Mouse (Mus musculus) lung, embryonic 16.5 days (tissue): ENCODE data around the gene Mxd1. TPM values are rescaled to one million over a fixed set of nuclear protein-coding genes. Genes with fewer than 3 reads are reported as not detected.

Source experiments
- ATAC-seq: fragments of 200-750 bp; cut with Nextera tagmentation; 2 replicates; pipeline ENCODE4 v1.8.0; 2017; ENCODE audit warnings: low read depth, mild to moderate bottlenecking, moderate library complexity
- H3K27ac ChIP-seq: fragments of 300-500 bp; sonication (generic); 2 replicates; pipeline ENCODE4 v1.5.1; 2014; ENCODE audit warnings: mild to moderate bottlenecking, control low read depth, low read length
- H3K27me3 ChIP-seq: fragments of 300-500 bp; sonication (generic); 2 replicates; pipeline ENCODE4 v1.6.1; 2014; ENCODE audit warnings: low read depth, low read length, mixed read lengths; ENCODE audit not compliant: control insufficient read depth, insufficient read depth
- H3K36me3 ChIP-seq: fragments of 300-500 bp; sonication (generic); 2 replicates; pipeline ENCODE4 v1.6.1; 2014; ENCODE audit warnings: low read length; ENCODE audit not compliant: control insufficient read depth, insufficient read depth
- H3K4me1 ChIP-seq: fragments of 300-500 bp; sonication (generic); replicated peaks from 2 replicates; pipeline ENCODE4 v1.6.1; 2014; ENCODE audit warnings: low read length, mixed read lengths; ENCODE audit not compliant: control insufficient read depth, insufficient read depth
- H3K4me2 ChIP-seq: fragments of 300-500 bp; sonication (generic); 2 replicates; pipeline ENCODE4 v1.6.1; 2014; ENCODE audit warnings: low read depth, low read length, control low read depth
- H3K4me3 ChIP-seq: fragments of 300-500 bp; sonication (generic); 2 replicates; pipeline ENCODE4 v1.5.1; 2014; ENCODE audit warnings: mild to moderate bottlenecking, low read length, control low read depth
- H3K9ac ChIP-seq: fragments of 300-500 bp; sonication (generic); 2 replicates; pipeline ENCODE4 v1.6.1; 2014; ENCODE audit warnings: low read length, control low read depth
- H3K9me3 ChIP-seq: fragments of 300-500 bp; sonication (generic); 2 replicates; pipeline ENCODE4 v1.6.1; 2016; ENCODE audit warnings: low read length; ENCODE audit not compliant: control insufficient read depth
- WGBS: fragments of 180-500 bp; shearing (Covaris S2); extraction: QIAGEN DNeasy Blood & Tissue Kit; methylation state at CpG from one replicate; pipeline ENCODE4 v1.1.7; 2014; 5-methylcytosine and 5-hydroxymethylcytosine counted together
- polyA plus RNA-seq: library from polyadenylated mRNA; unstranded; fragments of >200 nt; fragmentation: Nextera tagmentation; extraction: Ambion mirVana; gene quantifications from 2 replicates; pipeline ENCODE4 v1.2.1, GENCODE M21; 2015

The Mxd1 gene
- polyA plus RNA-seq, 1 experiment from 2014 or later: 15.2 TPM

GRCm38 (mm10) chr6:86640161-86640560, 28.8 kb downstream of the Mxd1 start:
- Histone ChIP-seq H3K4me2 (no peak overlapping the region), H3K9me3 (no peaks in the 10 kb centered on the region), H3K27ac (no peak overlapping the region), H3K4me1 (no peaks in the 10 kb centered on the region), H3K27me3 (no peaks in the 10 kb centered on the region), H3K4me3 (no peak overlapping the region), H3K9ac (no peak overlapping the region), H3K36me3 (no peaks in the 10 kb centered on the region)
- ATAC-seq: no peak
- WGBS: 76% methylated on average over 3 of the region's 3 CpGs

GRCm38 (mm10) chr6:86639180-86640160, 29.5 kb downstream of the Mxd1 start:
- Histone ChIP-seq H3K27me3 (no peaks in the 10 kb centered on the region), H3K4me3 (no peak overlapping the region), H3K4me1 (no peaks in the 10 kb centered on the region), H3K9ac (no peak overlapping the region), H3K27ac (no peak overlapping the region), H3K36me3 (no peaks in the 10 kb centered on the region), H3K4me2 (no peak overlapping the region), H3K9me3 (no peaks in the 10 kb centered on the region)
- no peak for ATAC-seq
- WGBS: 77% methylated on average over 18 of the region's 18 CpGs

GRCm38 (mm10) chr6:86638434-86638833, 30.5 kb downstream of the Mxd1 start:
- no peak overlapping the region for H3K9ac ChIP-seq
- H3K4me2 ChIP-seq: no peak overlapping the region
- WGBS: 6% methylated on average over 2 of the region's 2 CpGs
- H3K27ac ChIP-seq: no peak overlapping the region
- no peaks in the 10 kb centered on the region for H3K36me3 ChIP-seq
- H3K4me1 ChIP-seq: no peaks in the 10 kb centered on the region
- no peak overlapping the region for H3K4me3 ChIP-seq
- H3K9me3 ChIP-seq: no peaks in the 10 kb centered on the region
- H3K27me3 ChIP-seq: no peaks in the 10 kb centered on the region
- ATAC-seq: peak; percentile 54; the same call in 1 of the 2 replicates

- H3K9me3 ChIP-seq: no peaks in the 10 kb centered on the region
- no peak for ATAC-seq
- H3K36me3 ChIP-seq: no peaks in the 10 kb centered on the region
- no peak overlapping the region for H3K4me3 ChIP-seq
- no peaks in the 10 kb centered on the region for H3K4me1 ChIP-seq
- 69% methylated on average over 2 of the region's 2 CpGs for WGBS
- H3K27me3 ChIP-seq: no peaks in the 10 kb centered on the region
- H3K9ac ChIP-seq: no peak overlapping the region
- H3K27ac ChIP-seq: no peak overlapping the region
- H3K4me2 ChIP-seq: no peak overlapping the region
These were observed 31.1 kb downstream of the Mxd1 start for GRCm38 (mm10) chr6:86637860-86638259.

- no peak overlapping the region for H3K9ac ChIP-seq
- no peak overlapping the region for H3K4me2 ChIP-seq
- H3K27ac ChIP-seq: no peak overlapping the region
- no peaks in the 10 kb centered on the region for H3K27me3 ChIP-seq
- H3K4me1 ChIP-seq: no peaks in the 10 kb centered on the region
- H3K9me3 ChIP-seq: no peaks in the 10 kb centered on the region
- WGBS: 55% methylated on average over 4 of the region's 4 CpGs
- no peak overlapping the region for H3K4me3 ChIP-seq
- no peak for ATAC-seq
- H3K36me3 ChIP-seq: no peaks in the 10 kb centered on the region
These were observed 31.7 kb downstream of the Mxd1 start for GRCm38 (mm10) chr6:86637171-86637835.

GRCm38 (mm10) chr6:86636495-86636894, 32.5 kb downstream of the Mxd1 start:
- no peaks in the 10 kb centered on the region for H3K4me1 ChIP-seq
- H3K4me2 ChIP-seq: no peak overlapping the region
- H3K27ac ChIP-seq: no peak overlapping the region
- no peaks in the 10 kb centered on the region for H3K9me3 ChIP-seq
- no peaks in the 10 kb centered on the region for H3K36me3 ChIP-seq
- no peak for ATAC-seq
- WGBS: 53% methylated on average over 2 of the region's 2 CpGs
- H3K27me3 ChIP-seq: no peaks in the 10 kb centered on the region
- H3K4me3 ChIP-seq: no peak overlapping the region
- no peak overlapping the region for H3K9ac ChIP-seq

- no peak for ATAC-seq
- no peak overlapping the region for H3K4me2 ChIP-seq
- no peaks in the 10 kb centered on the region for H3K4me1 ChIP-seq
- H3K27me3 ChIP-seq: no peaks in the 10 kb centered on the region
- no peak overlapping the region for H3K27ac ChIP-seq
- H3K4me3 ChIP-seq: no peak overlapping the region
- H3K36me3 ChIP-seq: no peaks in the 10 kb centered on the region
- WGBS: 54% methylated on average over 3 of the region's 3 CpGs
- no peak overlapping the region for H3K9ac ChIP-seq
- H3K9me3 ChIP-seq: no peaks in the 10 kb centered on the region
These were observed 38.8 kb downstream of the Mxd1 start for GRCm38 (mm10) chr6:86630141-86630540.

GRCm38 (mm10) chr6:86627946-86628345, 41.0 kb downstream of the Mxd1 start, which contains the start of gene Asprv1:
TSS of gene Asprv1 (plus strand) at chr6:86628164.
- H3K27ac ChIP-seq: no peak within 1 kb of the TSS
- no peaks in the 10 kb centered on the region for H3K27me3 ChIP-seq
- ATAC-seq: no peak
- H3K36me3 ChIP-seq: no peaks in the 10 kb centered on the region
- H3K4me3 ChIP-seq: no peak within 1 kb of the TSS
- H3K9ac ChIP-seq: no peak within 1 kb of the TSS
- no peak within 1 kb of the TSS for H3K4me2 ChIP-seq
- no peaks in the 10 kb centered on the region for H3K9me3 ChIP-seq
- WGBS: 47% methylated on average over 10 of the region's 10 CpGs
- H3K4me1 ChIP-seq: peaks cover 4% of the 10 kb centered on the region
